Mouse (Mus musculus) small intestine, adult 2 months (tissue): ENCODE measurements around the gene Slc35b1.

Experiments
- CTCF ChIP-seq: fragments of 200-500 bp; IDR thresholded peaks from 2 replicates; pipeline ENCODE4 v1.5.1; 2012; ENCODE audit warnings: low read depth, mild to moderate bottlenecking, control low read depth, inconsistent platforms, low read length, moderate library complexity, mixed read lengths; ENCODE audit not compliant: insufficient replicate concordance, insufficient read length; ENCODE audit errors: extremely low read depth
- POLR2A ChIP-seq: fragments of 200-500 bp; IDR thresholded peaks from 2 replicates; pipeline ENCODE4 v1.6.1; 2012; ENCODE audit warnings: low read depth, mild to moderate bottlenecking, control low read depth, inconsistent platforms, low read length, moderate library complexity

- TF ChIP-seq CTCF (no peak), POLR2A (no peak)
Measured at GRCm38 (mm10) chr11:95411453-95412013, 27.0 kb downstream of the Slc35b1 start.
